Mouse (Mus musculus): ENCODE results near the gene Tmem238l.
A peak's percentile ranks its signal among the peaks of the same experiment; 100 is the strongest.

Gene Tmem238l

DNA sequence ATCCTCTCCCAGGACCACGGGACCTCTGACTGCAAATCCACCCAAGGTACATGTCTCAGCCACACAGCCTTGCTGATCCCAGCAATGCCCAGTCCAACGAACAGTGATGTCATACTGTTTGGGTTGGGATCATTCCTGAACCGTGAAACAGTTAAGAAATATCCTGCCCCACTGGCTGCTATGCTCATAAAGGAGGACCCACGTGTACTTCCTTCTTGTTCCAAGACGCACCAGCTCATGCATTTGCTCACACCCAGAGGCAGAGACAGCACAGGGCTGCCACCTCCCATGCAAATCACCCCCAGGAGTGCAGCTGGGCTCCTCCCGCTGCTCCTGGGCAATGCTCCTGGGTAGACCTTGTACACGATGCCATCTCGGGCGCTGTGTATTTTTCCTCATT is at the start of gene Tmem238l:
TSS of gene Tmem238l (plus strand) at position 336 of the 400 bp plus-strand sequence.
- no peak for DNase-seq (ENCODE audit: low spot score in 2 of 2)

DNA sequence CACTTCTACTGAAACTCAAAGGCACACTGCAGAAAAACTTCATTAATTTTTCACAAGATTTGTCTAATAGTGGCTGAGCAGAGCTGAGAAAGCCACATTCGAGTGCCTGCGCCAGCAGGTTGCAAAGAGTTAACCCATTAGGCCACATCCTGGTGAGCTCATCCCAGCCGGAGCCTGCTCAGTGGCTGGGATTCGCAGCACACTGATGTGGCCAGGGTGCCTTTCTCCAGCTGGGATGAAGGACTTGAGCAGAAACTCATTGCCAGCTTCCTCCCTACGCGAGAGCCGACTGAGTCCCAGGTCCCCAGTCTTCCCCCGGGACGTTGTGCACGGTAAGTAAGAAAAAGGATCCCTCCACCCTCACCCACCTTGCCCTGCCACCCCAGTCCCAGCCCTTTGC is 44.6 kb upstream of the Tmem238l start, which contains the start of gene Pirt:
TSS of gene Pirt (plus strand) at position 171 of the 400 bp plus-strand sequence.
- no peak for DNase-seq (ENCODE audit: low spot score in 2 of 2)

DNA sequence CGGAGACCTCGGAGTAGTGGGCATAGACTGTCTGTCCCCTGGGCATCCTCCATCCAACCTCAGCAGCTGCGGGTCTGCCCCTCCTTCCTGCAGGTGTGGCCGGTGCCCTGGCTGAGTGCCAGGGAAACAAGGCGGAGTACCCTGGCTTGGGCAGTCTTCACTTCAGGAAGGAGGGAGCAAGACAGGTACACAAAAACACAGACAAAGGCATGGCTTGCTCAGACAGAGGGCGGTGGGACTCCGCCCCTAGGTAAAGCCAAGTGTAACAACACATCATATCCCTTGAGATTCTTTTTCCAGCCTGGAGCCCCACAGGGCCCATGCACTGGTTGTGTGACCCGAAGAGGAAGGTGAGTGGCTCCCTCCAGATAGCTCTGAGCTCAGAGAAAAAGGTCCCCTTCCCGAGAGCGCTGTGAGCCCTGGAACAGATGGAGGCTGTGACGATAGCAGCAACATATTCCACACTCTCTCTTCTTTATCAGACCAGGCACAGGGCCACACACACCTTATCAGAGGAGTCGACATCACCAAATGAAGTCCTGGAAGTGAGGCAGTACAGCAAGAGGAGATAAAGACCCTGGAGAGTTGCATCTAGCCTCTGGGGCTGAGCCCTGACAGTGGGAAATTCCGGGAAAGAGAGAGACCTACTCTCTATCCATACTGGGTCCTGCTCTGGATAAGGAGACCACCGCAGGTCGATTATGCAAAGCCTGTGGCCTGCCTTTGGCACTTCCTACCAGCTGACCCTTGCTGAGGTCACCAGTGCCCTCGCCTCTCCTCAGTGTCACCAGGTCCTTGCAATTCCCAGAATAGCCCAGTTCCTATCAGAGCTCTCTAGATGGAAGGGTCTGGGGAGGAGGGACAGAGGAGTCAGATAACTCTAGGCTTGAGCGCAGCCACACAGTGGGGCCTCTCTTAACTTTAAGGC is 43.6 kb upstream of the Tmem238l start:
- no peak for DNase-seq (ENCODE audit: low spot score in 2 of 2)

DNA sequence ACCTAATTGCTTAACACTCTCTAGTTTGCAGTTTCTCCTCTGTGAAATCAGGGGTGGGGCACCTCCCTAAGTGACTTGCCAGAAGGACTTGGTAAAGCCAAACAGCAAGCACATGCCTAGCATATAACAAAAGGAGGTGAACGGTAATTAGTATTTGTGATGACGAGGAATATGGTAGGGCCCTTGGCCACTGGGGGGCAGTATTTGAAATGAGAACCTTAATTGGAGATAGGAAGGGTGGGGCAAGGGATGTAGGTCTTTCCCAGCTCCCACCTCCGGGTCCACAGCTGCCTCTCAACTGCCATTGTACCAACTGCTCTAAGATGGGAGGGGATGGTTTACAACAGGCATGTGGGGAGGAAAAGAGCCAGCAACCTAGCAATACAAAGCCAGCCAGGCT is 42.2 kb upstream of the Tmem238l start:
- DNase-seq (ENCODE audit: low spot score in 2 of 2), result peak in 1 of 2 experiments; percentile 16

GRCm38 (mm10) chr11:66920012-66920411 is 36.4 kb upstream of the Tmem238l start:
- no peak for DNase-seq (ENCODE audit: low spot score in 2 of 2)

DNA sequence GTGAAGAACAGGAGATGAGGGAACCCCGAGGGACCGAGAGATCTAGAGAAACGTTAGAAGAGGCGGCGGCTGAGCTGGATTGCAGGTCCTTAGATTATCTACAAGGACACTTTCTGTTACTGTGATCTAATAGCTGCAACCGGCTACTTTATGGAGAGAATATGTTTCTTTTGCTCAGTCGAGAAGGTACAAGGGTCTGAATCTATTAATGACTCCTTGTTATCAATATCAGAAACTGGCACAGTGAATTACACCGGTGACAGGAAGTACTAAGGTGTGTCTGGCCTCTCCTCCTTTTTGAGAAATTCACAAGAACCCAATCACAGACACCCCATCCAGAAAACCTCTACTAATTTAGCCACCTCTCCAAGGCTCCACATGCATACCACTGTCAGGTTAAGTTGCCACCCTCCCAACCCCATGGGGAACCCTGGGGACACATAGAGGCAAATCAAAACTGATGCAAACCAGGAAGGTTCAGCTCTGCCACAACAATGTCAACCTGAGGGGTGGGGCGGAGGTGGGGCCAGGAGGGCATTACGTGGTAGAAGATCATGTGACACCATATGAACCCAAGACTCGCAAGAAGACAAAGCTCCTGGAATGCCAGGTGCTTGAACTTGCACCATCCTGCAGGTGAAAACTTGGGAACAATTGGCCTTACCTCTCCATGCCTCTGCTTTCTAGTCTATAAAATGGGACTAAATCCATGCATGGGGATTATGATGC is 32.2 kb upstream of the Tmem238l start:
- DNase-seq (ENCODE audit: low spot score in 2 of 2), result no peak

GRCm38 (mm10) chr11:66928311-66928710 is 28.1 kb upstream of the Tmem238l start:
- no peak for DNase-seq (ENCODE audit: low spot score in 2 of 2)

- no peak for DNase-seq (ENCODE audit: low spot score in 2 of 2)
Measured at GRCm38 (mm10) chr11:66932827-66933599, 23.4 kb upstream of the Tmem238l start.

DNA sequence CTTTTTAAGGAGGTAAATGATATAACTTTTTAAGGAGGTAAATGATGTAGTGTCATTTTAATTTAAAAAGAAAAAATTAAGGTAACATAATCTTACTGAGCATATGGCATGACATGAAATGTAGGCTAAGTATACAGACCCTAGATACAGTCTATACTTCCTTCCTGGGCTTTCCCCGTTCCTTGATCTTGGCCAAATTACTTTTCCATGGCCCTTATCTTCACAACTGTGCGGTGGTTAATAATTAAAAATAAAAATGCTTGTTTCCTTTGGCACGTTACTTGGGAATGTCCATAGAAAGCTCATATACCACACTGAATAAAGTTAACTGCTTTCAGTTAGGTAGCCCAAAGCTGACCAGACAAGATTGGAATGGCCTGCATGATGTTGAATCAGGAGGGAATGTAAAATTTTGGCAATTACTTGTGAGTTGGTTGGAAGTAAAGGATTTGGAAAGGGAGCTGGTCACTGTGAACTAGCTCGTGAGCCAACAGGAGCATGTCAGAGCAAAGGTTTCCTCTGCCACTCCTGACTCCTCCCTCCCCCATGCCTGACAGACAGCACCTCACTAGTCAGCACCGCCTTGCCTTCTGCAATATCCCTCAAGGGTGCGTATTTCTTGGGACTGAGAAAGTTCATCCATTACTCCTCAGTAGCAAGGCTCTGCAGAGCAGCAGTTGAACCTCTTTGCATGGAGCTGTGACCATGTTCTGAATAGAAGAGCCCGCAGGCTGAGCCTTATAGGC is 21.8 kb upstream of the Tmem238l start:
- DNase-seq (ENCODE audit: low spot score in 2 of 2), result no peak

DNA sequence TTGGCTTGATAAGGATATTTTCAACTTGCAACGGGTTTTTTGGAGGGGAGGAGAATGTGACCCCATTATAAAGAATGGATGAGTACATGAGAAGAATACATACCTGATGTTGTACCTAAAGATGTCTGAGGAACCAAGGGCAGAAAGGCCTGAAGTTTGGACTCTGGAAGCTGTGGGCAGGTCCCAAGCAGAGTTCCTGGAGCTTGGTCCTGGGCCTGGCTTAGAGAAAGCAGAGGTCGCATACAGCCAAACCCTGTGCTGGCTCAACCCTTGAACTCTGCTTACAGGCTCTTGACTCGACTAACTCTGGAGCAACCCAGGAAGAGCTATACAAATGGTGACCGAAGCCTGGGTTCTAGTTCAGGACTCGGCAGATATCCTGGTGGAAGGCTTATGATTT is 14.4 kb upstream of the Tmem238l start:
- DNase-seq (ENCODE audit: low spot score in 2 of 2), result no peak

DNA sequence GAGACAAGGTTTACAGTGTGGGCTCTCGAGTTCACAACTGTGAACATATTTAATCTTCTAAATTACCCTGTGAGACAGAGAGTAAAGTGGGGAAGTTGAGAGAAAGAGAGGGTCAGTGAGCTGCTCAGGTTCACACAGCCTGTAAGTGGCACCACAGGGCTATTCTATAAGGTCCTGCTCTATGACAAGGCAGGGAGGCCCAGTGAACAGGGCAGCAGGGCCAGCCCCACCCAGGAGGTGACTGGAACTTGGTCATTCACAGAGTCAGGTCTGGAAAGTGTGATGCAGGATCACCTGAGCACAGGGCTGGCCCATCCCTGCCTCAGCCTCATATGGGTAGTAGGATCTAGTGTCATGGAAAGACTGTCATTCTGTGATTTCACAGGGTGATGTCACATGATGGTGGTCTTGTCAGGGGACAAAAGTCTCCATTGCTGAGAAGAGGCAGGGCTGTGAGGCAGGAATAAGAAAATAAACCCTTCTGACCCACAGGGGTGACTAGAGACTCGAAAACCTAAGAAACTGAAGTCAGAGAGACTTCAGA is 11.1 kb upstream of the Tmem238l start:
- DNase-seq (ENCODE audit: low spot score in 2 of 2), result no peak

DNA sequence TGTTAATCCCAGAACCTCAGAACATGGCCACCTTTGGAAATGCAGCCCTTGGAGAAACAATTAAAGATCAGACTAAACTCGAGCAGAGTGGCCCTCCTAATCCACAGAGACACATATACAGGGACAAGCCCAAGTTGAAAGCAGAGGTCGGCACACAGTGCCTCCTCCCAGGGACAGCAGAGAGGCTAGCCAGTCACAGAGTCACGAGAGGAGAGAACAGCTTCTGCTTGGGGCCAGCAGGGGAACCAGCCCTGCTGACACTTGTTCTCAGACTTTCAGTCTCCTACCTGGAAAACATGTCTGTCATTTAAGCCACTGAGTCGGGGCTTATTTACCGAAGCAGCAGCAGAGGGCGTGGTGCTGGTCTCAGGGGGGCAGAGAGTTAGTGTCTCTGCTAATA is 9.9 kb upstream of the Tmem238l start:
- DNase-seq (ENCODE audit: low spot score in 2 of 2), result no peak

- no peak for DNase-seq (ENCODE audit: low spot score in 2 of 2)
Measured at GRCm38 (mm10) chr11:66946922-66947321, 9.5 kb upstream of the Tmem238l start.

GRCm38 (mm10) chr11:66960797-66961196 is 4.4 kb downstream of the Tmem238l start:
- DNase-seq (ENCODE audit: low spot score in 2 of 2), result no peak

- DNase-seq (ENCODE audit: low spot score in 2 of 2), result no peak
Measured at GRCm38 (mm10) chr11:66961447-66962176, 5.2 kb downstream of the Tmem238l start.

DNA sequence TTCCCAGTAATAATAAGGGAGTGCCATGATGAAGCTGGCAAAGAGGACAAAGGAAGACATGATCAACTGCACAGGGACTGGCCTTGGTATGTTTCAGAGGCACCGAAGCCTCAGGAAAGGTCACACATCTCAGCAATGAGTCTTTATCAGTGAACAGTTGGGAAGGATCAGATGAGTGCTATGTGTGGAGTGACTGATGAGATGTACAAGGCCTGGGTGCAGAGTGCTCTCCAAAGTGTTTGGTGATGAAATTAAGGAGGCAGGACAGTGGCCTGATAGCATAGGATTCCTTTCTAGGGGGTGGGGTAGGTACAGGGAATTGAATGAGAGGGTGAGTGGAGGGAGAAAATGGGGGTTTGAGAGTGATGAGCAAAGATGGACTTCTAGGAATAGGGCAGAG is 7.0 kb downstream of the Tmem238l start:
- DNase-seq (ENCODE audit: low spot score in 2 of 2), result no peak

- no peak for DNase-seq (ENCODE audit: low spot score in 2 of 2)
Measured at GRCm38 (mm10) chr11:66966500-66967116, 10.2 kb downstream of the Tmem238l start.

- DNase-seq (ENCODE audit: low spot score in 2 of 2), result no peak
Measured at GRCm38 (mm10) chr11:66968575-66968974, 12.1 kb downstream of the Tmem238l start.

DNA sequence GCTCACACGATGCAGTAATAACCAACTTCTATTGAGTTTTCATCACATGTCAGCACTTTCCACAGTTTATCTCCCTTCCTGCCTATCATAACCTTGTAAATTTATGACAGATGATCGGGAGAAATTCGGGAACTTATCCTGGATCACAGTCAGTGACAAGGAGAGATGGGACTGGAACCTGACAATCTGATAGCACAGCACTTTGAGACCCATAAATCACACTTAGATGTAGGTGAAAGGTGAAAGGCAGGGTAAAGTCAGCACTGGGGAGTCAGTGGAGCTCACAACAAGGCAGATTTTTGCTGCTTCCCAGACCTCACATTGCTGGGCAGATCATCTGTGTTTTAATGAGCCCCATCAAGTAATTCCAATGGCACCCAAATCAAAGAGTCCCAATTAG is 17.1 kb downstream of the Tmem238l start:
- no peak for DNase-seq (ENCODE audit: low spot score in 2 of 2)

All from frontal cortex, postnatal 14 days (tissue).